ENCODE assay signal across 20 mouse cellular contexts in the genomic region with DNA sequence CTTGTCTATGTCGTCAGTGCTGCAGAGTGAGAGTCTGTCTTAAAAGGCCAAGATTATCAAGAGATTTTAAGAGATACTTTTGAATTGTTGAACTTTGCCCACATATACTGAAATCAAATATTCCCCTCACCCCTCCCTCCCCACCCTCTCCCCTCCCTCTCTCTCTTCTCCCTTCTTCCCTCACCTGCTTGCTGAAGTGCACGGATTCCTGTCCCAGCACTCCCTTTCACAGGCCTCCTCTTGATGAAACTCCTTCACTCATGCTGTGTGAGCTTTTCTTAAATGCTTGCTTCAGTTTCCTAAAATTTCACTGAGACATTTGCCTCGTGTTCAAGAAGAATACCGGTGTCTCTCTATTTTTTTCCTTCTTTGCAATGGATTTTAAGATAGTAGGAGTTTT. TPM values are rescaled to one million over a fixed set of nuclear protein-coding genes. Genes with fewer than 3 reads are reported as not detected.
"Had no signal": no experiment of that assay in that cellular context is flagged by ENCODE, and none has a peak within 500 bp of the region (broad histone marks: within the 10 kb centered on the region; RNA-seq: fewer than 3 reads in every experiment).

No protein-coding gene starts in this region.

- H3K4me1 ChIP-seq: stomach, embryonic 15.5 days had no signal

- H3K4me3 ChIP-seq: neural tube, embryonic 13.5 days; neural tube, embryonic 15.5 days; stomach, embryonic 15.5 days had no signal

- H3K9me3 ChIP-seq: neural tube, embryonic 15.5 days; stomach, embryonic 15.5 days had no signal

- H3K27me3 ChIP-seq: neural tube, embryonic 13.5 days; neural tube, embryonic 15.5 days; stomach, embryonic 15.5 days had no signal

- H3K27ac ChIP-seq: neural tube, embryonic 13.5 days; neural tube, embryonic 15.5 days; stomach, embryonic 15.5 days; stomach, postnatal 0 days had no signal

- H3K4me2 ChIP-seq: neural tube, embryonic 13.5 days; neural tube, embryonic 15.5 days; stomach, embryonic 15.5 days had no signal

- H3K9ac ChIP-seq: neural tube, embryonic 13.5 days; neural tube, embryonic 15.5 days; stomach, embryonic 15.5 days had no signal

- DNase-seq: retina, postnatal 1 day; right cerebral cortex, adult 18-20 months; right cerebral cortex, postnatal 14 days; right cerebral cortex, postnatal 25 days; right cerebral cortex, postnatal 4 days; spleen, adult 18-20 months; thymus, adult 18-20 months; thymus, adult 2 months; thymus, postnatal 14 days; thymus, postnatal 25 days; thymus, postnatal 36 days; thymus, postnatal 4 days had no signal

- H3K36me3 ChIP-seq: neural tube, embryonic 13.5 days; neural tube, embryonic 15.5 days; stomach, embryonic 15.5 days had no signal

RNA-seq across cellular contexts. Expression of a gene that starts 34.7 kb away (rescaled TPM):
- polyA plus RNA-seq: neural tube, embryonic 13.5 days; small intestine, adult 2 months; spleen, adult 2 months; stomach, postnatal 0 days; thymus, postnatal 0 days; urinary bladder, adult 2 months had no signal
